Mouse (Mus musculus) ES-CJ7 (cell line): Measurements from ENCODE around the gene Aff3.

Experiments used
- DNase-seq: peaks from one replicate; pipeline ENCODE4 v3.0.0; 2011; ENCODE audit warnings: low read depth, low spot score

The Aff3 gene

DNA sequence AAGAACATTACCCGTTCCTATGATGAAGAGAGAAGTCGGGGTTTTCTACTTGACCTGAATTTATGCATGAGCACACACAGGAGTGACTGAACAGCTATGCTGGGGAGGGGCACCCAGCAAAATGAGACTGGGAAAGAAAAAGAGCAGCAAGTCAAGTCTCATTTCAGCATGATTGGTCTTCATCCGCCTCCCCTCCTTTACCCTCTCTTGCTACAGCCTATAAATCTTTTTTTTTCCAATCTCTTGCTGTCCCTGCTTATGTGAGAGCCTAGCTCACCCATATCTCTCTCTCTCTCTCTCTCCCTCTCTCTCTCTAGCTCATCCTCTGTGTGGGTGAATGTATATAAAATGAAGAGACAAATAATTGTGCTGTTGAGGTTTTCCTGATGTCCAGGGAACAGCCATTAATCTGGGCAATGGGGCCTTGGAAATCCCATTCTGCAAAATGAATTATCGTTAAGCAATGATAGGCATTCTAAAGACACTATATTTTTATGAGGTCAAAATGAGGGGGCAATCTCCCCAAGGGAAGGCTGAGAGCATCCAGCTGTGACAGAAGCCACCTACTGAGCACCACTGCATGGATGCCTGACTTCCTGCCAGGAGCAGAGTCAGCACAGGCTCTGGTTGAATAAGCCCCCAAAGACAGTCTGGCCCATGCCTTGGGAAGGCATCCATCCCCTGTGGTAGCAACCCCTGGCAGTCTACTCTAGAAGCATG is 224.8 kb downstream of the Aff3 start:
- no peak for DNase-seq

DNA sequence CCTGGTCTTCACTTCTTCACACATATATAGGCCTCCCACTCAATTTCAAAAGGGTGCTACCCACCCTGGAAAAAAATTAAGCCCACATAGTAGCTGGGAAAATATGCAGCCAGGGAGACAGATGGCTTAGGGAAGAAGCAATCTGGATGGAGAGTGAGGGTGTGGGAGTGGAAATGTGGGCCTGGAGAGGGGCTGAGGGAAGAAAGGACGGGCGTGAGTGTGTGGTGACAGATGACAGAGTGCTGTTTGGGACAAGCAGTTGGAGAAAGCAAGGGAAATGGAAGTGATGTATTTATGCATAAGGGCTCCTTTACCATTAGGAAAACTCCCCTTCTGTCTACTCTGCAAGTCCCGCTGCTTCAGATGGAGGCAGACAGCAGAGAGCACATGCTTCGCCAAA is 226.3 kb downstream of the Aff3 start:
- DNase-seq = no peak

DNA sequence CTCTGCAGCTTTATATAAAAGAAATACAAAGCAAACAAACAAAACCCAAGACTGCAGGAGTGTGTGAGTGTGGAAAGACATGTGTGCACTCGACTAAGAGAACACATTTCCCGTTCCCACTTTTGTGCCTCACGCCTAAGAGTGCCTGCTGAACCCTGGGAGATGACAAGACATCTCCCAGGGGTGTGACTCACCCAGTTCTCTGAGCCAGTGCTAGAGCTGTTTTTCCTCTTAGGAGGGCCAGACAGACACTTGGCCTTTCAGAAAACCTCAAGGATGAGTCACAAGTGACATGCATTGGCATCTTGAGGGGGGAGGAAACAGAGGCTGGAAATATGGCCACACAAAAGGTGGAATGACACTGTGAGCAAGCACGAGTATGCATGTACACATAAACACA is 227.1 kb downstream of the Aff3 start:
- DNase-seq = no peak

DNA sequence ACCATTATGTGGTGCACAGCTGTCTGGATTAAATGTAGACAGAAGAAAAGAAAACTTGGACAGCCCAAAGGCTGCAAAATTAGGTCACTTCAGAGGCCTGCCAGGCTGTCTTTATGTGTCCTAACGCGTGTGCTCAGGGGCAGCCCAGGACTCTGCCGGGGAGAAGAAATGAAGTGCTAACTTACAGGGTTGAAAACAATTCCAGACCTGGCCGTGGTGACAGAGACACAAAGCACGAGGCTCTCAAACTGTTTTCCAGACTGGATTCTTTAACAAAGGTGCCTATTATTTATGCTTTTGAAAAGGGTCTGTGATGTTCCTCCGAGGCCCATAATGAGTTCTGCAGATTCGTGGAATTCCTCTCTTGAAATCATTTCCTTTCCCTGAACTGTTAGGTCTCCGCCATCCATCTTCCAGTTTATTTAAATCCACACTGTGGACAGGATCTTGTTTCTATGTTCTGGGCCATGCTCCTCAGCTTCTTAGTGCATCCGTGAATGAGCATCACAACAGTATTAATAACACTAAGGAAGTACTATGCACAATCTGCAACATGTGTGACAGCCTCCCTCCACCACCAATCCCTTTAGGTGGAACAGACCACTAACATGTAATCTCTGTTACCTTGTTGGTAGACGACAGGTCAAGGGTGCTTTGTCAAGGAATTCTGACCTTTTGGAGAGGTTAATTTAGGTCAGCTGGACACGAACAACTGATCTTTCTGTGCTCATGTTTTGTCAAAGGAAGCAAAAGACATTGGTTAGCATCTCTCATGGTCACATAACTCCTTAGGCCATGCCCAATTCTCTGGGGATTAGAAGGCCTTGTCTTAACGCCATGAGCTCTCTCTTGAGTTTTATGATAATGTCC is 228.0 kb downstream of the Aff3 start:
- DNase-seq = no peak

DNA sequence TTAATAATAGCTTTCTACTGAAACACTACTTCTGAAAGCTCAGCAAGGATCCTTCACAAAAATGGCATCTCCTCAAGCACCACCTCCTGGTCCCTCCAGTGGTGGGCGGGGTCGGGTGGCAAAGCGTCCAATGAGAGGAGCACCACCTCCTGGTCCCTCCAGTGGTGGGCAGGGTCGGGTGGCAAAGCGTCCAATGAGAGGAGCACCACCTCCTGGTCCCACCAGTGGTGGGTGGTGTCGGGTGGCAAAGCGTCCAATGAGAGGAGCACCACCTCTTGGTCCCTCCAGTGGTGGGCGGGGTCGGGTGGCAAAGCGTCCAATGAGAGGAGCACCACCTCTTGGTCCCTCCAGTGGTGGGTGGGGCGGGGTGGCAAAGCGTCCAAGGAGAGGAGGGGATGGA is 234.4 kb downstream of the Aff3 start:
- DNase-seq = peak; percentile 19

DNA sequence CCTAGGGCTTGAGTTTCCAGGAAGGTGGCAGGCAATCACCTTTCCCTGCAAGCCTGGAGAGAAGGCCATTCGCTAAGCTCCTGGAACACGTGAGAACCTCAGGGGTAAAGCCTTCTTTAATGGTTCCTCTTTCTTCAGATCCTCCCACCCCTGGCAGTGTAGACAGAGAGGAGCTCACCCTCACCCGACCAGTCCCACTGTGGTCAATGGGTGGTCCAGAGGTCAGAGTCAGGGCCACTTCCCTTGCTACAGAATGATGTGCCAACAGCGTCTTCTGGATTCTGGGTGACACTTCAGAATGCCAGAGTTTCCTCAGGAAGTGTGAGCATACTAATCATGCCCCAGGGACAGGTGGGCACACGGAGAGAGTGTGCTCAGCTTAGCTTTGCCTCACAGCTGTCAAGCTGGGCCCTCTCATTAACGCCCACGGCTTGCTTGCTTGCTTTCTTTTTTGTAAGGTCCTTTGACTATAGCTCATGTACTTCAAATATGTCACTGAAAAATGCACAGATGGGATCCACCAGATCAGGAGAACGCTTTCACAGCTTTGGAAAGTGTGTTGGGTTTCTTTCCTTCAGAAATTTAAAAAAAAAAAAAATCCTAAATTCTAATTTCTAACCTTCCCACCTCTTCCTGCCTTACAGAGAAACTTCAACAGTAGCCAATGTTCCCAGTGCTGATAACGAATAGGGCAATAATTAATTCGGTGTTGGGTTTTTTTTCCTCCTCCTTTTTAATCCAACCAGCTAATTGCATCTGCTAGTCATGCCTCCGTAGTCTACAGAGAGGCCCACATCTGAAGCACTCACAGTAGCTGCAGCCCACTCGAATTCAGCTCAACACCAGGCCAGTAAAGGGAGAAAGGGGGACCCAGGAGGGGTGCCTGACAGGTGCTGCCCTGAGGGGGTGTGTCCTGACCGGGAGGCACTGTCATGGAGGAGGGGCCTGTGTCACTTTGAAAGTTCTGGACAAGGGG is 235.8 kb downstream of the Aff3 start:
- no peak for DNase-seq

DNA sequence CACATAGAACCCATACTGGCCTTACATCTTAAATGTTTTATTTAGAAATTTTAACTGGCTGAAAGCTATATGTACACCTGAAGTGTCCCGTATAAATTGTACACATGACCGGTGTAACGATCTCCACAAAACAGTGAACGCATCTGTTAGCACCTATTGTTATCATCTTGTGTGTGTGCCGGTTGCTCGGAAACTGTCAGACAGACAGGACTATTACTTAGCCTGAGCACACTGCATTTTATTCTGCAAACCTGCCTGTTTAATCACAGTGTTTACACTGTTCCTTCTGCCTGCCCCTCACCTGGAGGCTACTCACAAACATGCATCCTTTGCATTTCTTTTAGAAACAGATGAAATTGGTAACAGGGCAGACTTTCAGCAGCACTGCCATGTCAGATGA is 241.8 kb downstream of the Aff3 start:
- no peak for DNase-seq

DNA sequence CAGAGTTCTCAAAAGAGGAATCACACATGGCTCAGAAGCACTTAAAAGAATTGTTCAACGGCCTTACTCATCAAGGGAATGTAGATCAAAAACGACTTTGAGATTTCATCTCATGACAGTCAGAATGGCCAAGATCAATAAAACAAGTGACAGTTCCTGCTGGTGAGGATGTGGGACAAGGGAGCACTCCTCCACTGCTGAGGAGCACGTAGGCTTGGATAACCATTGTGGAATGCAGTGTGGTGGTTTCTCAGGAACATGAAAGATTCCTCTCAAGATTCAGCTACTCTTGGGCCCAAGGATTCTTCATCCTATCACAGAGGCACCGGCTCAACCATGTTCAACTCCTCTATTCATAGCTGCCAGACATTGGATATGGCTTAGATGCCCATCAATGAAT is 245.4 kb downstream of the Aff3 start:
- DNase-seq = no peak

DNA sequence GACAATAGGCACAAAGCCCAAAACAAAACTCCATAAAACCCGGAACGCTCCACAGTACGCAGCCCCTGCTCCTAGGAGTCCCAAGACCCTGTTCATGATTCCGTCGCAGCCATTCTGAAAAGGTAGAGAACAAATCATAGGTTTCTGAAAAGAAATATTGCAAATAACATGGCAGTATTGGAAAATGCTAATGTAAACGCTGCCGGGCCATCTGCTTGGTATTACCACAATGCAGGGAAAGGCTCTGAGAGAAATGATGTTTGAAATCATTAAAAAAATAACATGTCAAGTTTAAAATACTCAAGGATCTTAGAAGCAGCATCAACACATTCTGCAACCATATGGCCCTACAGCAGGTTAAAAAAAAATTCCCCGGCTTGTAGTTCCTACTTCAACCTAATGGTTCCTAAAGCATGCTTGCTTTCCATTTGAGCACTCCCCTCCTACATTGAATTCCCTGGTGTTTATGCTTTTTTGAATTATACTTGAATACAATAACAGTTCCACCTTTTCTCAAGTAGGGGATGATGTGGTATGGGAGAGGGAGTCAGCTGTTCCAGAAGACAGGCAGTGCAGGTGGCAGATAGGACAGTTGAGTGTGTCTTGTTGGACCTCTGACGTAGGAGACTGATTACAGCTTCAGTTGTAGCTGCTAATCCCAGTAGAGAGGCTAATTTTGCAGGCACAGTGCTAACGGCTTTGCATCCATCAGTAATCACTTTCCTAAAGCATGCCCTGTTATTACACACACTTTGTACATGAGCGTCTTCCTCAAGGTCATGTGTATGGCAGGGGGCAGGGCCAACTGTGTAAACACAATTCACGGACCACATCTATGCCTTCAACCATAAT is 246.3 kb downstream of the Aff3 start:
- no peak for DNase-seq

DNA sequence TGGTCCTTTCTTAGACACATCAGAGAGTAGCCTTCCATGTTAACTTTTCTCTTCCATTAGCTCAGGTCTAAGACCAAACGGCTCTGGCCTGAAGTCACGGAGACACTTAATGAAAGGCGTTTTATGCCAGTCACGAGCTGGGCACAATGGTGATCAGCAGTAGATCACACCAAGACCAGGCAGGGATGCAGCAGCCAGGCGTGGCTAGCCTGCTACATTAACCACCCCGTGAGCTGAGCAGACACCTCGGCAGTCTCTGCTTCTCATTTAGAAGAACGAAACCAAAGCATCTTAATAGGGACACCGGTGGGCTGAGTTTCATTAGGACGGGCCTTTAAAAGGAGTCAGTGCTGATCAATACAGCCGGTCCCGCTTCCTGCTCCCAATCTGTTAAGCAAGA is 247.6 kb downstream of the Aff3 start:
- DNase-seq = no peak

DNA sequence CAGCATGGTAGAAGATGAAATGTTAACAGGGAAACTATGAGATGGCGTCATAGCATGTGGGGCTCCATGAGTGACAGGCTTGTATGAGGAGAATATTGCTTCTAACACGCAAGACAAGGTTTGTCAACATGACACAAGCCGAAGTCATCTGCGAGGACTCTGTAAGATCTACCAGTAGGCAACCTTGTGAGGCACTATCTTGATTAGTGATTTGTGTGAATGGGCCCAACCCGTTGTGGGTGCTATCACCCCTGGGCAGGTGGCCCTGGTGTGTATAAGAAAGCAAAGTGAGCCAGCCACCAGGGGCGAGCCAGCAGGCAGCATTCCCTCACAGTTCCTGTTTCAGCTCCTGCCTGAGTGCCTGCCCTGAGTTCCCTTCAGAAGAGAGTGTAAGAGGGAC is 249.2 kb downstream of the Aff3 start:
- no peak for DNase-seq

DNA sequence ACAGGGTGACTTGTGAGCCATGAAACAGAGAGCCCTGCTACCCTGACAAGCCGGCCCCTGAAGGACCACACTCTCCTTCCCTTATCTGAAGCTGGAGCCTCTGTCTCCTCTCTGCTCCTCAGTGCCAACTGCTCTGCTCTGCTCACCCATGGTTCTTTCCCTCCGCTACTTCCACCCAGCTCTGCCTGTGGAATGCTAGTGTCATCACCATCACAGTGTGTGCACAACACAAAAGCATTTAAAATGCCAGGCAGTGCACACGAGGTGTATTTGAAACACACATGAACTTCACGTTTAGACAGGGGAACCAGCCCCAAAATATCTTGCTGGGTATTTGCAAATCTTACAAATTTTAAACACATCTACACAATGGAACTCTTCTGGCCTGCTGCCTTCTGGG is 253.6 kb downstream of the Aff3 start:
- DNase-seq = no peak

DNA sequence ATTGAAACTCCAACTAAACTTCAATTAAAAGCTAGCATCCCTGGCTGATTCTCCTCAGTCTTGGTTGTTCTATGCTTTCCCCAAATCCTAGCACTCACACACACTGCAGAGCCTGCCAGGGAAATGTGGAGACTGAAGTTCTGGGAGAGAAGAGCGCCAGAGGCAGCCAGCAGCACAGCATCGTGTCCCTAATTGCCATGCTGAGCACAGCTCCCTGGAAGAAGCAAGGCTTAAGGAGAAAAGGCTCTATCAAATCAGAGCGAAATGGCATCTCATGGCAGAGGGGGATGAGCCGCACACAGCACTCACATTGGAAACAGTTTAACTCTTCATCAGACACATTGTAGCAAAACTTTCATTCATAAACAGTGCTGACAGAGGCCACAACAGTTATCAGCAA is 254.3 kb downstream of the Aff3 start:
- no peak for DNase-seq

DNA sequence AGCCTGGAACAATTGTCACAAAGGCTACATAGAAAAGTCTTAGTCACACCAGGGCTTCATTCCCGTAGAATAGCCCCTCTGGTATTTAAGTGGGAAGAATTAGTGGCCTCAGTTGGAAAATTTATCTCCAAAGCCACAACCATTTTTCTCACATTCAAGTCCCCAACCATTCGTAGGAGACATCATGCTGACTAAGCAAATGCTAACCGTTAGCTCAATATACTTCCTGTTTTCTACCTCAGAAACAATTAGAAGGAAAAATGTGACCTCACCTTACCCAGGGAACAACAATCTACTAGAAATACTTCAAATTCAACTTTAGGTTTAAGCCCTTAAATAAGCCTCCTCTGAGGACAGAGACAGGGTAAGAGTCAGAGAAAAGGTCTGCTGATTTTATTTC is 256.5 kb downstream of the Aff3 start:
- no peak for DNase-seq

DNA sequence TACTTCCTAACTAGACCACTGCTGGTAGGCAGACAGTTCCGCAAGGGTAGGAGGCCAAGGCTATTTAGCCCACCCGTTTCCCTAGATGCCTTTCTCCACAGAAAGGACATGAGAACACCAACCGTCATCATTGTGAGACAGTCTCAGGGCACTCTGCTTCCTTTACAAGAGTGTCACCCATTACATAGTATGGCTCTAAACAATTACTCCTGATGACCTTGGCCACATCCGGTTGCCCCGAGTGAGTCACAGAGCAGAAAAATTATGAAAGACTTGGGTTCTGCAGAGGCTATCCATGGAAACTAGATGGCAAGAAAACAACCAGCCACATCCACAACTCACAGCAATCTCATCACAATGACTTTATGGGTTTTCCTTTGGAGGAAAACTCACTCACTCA is 261.0 kb downstream of the Aff3 start:
- DNase-seq = no peak

DNA sequence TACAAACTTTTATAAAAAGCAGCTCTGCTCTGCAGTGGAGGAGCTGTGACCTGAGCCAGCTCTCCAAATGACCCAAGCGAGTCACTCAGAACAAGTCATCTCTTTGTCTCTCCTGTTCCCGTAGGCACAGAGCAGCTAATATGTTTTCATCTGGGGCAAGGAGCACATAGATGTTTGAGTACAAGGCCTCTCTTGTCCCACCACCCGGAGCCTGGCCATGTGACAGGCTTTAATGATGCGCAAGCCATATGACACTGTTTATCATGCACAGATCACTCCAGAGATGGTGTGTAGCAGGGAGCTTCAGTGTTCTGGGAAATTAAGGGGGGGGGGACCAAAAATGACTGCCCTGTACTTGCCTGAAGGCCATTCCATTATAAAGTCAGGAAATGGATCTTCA is 262.9 kb downstream of the Aff3 start:
- DNase-seq = no peak

DNA sequence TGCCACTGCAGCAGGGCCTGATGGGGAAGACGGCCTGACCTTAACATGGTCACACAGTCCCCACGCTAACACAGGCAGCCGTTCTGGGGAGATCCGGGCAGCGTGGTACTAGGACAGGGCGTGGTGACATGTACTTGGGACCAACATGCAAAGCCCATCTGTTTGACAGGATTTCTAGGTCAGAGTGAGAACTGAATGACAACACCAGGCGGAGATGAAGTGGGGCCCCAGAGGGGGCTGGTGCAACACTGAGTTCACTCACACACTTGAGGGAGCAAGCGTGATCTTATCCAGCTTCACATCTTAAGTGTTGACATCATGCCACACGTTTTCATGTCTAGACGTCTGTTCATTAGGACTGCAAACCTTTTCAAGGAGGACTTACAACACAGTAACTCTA is 265.5 kb downstream of the Aff3 start:
- DNase-seq = no peak

DNA sequence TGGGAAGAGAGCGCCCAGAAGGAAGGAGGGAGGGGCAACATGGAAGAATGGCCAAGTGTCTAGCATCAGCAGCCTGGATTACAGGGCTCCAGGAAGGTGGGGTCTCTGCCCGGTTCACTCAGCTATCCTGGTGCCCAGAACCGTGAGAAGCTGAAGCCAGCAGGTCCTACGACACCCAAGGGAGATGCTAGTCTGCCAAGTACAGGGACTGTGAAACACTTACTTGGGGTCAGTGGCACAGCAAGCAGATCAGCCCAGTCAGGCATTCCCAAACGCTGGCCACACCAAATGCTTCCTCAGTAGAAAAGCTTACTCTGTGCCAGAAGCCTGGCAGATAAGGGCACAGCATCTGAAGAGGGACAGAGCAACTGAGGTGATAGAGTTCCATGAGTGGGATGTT is 266.2 kb downstream of the Aff3 start:
- DNase-seq = no peak

DNA sequence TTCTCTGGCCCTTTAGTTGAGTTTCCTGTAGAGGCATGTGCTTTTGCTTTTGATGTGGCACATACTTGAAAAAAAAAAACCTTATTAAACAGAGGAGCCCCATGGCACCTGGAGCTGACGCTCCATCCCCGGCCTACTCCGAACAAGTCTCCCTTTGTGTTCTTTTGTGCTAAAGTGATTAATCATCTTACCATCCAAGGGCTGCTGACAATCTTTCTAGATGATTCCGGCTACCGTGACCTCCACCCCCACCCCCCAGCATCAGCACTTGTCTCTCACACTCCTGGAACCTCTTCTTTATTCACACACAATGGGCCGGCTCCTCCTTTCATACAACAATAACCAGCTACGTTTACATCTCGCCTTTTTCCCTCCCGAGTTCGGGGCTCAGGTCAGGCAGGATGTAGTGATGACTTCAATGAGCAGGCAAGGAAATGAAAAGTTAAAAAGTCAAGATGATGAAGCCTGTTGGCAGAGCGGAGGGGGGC is 269.5 kb downstream of the Aff3 start:
- no peak for DNase-seq

DNA sequence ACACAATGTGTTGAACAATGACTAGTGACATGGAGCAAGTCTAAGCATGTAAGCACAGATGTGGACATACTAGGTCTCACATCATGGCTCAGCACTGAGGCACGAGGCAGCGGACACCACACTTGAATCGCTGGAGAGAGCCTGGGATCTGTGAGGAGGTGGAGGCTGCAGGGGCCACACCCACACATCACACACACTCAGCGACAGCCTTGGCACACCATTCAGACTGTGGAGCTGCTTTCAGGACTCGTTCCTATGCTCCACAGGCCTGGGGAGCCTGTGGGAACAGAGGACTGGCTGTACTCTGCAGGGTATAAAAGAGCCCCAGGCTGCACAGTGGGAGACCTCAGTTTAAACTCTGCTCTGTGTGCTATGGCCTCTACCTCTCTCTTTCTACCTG is 270.3 kb downstream of the Aff3 start:
- DNase-seq = peak; percentile 21

DNA sequence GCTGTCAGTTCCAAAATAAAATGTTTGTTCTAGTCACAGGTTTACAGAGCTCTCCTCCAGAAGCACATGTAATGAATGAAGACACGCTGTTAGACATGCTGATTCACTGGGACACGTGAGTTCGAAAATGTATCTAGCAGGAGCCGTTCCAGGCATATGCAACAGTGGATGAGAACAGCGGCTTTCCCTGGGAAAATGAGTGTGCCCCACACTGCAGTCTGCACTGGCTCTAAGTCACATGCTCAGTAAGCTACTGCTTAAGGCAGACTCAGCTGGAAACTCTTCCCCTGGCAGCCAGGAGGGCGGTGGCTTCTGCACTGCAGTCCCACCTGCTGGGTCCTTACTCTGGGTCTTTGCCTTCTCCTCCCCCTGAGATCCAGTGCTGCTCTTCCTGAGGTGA is 271.2 kb downstream of the Aff3 start:
- peak; percentile 52 for DNase-seq
